Mouse (Mus musculus) midbrain, embryonic 13.5 days (tissue): Measurements from ENCODE around the gene Cbx7. TPM values are rescaled to one million over a fixed set of nuclear protein-coding genes. Genes with fewer than 3 reads are reported as not detected.
"Not testable (repeated sequence)": the region's sequence is repeated elsewhere in the genome, so short reads cannot be mapped to it uniquely, and the experiment has no call there.

ENCODE experiments used
- ATAC-seq: fragments of 200-750 bp; cut with Nextera tagmentation; 2 replicates; pipeline ENCODE4 v1.8.0; 2017; ENCODE audit warnings: mild to moderate bottlenecking, moderate TSS enrichment, moderate library complexity
- H3K27ac ChIP-seq: fragments of 300-500 bp; sonication (generic); 2 replicates; pipeline ENCODE4 v1.5.1; 2015; ENCODE audit warnings: inconsistent platforms, mild to moderate bottlenecking, moderate library complexity
- H3K27me3 ChIP-seq: fragments of 300-500 bp; sonication (generic); 2 replicates; pipeline ENCODE4 v1.6.1; 2015; ENCODE audit warnings: mild to moderate bottlenecking, inconsistent platforms
- H3K36me3 ChIP-seq: fragments of 300-500 bp; sonication (generic); 2 replicates; pipeline ENCODE4 v1.6.1; 2015; ENCODE audit warnings: mild to moderate bottlenecking, inconsistent platforms
- H3K4me1 ChIP-seq: fragments of 300-500 bp; sonication (generic); replicated peaks from 2 replicates; pipeline ENCODE4 v1.6.1; 2015; ENCODE audit warnings: inconsistent platforms
- H3K4me2 ChIP-seq: fragments of 300-500 bp; sonication (generic); replicated peaks from 2 replicates; pipeline ENCODE4 v1.6.1; 2015; ENCODE audit warnings: moderate library complexity, mild to moderate bottlenecking, inconsistent platforms
- H3K4me3 ChIP-seq: fragments of 300-500 bp; sonication (generic); replicated peaks from 2 replicates; pipeline ENCODE4 v1.5.1; 2015; ENCODE audit warnings: mild to moderate bottlenecking, inconsistent platforms
- H3K9ac ChIP-seq: fragments of 300-500 bp; sonication (generic); replicated peaks from 2 replicates; pipeline ENCODE4 v1.6.1; 2015; ENCODE audit warnings: mild to moderate bottlenecking, inconsistent platforms
- H3K9me3 ChIP-seq: fragments of 300-500 bp; sonication (generic); 2 replicates; pipeline ENCODE4 v1.6.1; 2016; ENCODE audit warnings: mild to moderate bottlenecking, inconsistent platforms
- WGBS: fragments of 180-500 bp; shearing (Covaris S2); methylation state at CpG from one replicate; pipeline ENCODE4 v1.1.7; 2015; 5-methylcytosine and 5-hydroxymethylcytosine counted together
- polyA plus RNA-seq: library from polyadenylated mRNA; unstranded; fragments of >200 nt; fragmentation: Nextera tagmentation; extraction: Ambion mirVana; gene quantifications from 2 replicates; pipeline ENCODE4 v1.2.1, GENCODE M21; 2015

The Cbx7 gene
- polyA plus RNA-seq, 1 experiment from 2014 or later = 4.3 TPM

DNA sequence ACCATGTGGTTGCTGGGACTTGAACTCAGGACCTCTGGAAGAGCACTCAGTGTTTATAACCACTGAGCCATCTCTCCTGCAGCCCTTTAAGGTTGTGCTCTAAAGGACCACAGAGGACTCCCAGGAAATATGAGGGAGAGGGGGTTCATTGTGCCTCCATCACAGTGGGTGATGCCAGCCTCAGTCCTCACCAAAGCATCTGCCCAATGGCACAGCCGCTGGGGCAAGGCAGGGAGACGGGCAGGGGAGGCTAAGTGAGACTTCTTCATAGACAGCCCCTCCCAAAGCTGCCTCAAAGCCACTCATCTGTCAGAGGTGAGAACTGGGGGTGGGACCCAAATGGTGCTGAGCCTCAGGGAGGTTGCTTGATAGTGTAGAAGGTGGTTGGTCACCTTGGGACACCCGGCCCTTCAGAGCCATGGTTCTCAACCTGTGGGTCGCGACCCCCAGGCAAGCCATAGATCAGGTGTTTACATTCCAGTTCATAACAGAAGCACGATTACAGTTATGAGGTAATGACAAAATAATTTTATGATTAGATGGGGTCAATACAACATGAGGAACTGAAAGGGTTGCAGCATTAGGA lies 57.1 kb downstream of the Cbx7 start:
- Histone ChIP-seq H3K27me3 (no peaks in the 10 kb centered on the region), H3K4me2 (no peak overlapping the region), H3K27ac (no peak overlapping the region), H3K36me3 (peaks cover 20% of the 10 kb centered on the region), H3K4me1 (no peaks in the 10 kb centered on the region), H3K4me3 (no peak overlapping the region), H3K9ac (no peak overlapping the region), H3K9me3 (no peaks in the 10 kb centered on the region)
- 96% methylated on average over 6 of the region's 6 CpGs for WGBS
- ATAC-seq = no peak

DNA sequence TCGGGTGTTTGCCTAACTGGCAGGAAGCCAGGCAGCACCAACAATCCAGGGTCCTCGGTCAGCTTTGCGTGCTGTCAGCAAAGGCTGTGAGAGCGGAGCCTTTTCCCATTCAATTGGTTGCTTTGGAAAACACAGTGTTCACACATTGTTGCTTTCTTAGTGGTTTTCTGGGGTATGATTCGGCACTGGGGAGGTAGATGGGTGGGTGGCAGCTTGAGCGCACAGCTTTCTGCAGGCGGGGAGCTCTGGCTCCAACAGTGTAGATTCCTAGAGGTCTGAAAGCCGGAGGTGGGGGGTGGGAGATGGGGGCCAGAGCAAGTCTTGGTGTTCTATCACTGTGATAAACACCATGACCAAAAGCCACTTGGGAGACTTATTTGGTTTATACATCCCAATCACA lies 59.6 kb downstream of the Cbx7 start:
- no peak overlapping the region for H3K9ac ChIP-seq
- H3K27ac ChIP-seq = no peak overlapping the region
- WGBS = 82% methylated on average over 8 of the region's 8 CpGs
- no peak for ATAC-seq
- H3K4me3 ChIP-seq = no peak overlapping the region
- 0 out of 2 replicates have a peak, but pooled peaks cover 2% of the 10 kb centered on the region for H3K27me3 ChIP-seq
- no peak overlapping the region for H3K4me2 ChIP-seq
- H3K4me1 ChIP-seq = no peaks in the 10 kb centered on the region
- H3K36me3 ChIP-seq = no peaks in the 10 kb centered on the region
- no peaks in the 10 kb centered on the region for H3K9me3 ChIP-seq

DNA sequence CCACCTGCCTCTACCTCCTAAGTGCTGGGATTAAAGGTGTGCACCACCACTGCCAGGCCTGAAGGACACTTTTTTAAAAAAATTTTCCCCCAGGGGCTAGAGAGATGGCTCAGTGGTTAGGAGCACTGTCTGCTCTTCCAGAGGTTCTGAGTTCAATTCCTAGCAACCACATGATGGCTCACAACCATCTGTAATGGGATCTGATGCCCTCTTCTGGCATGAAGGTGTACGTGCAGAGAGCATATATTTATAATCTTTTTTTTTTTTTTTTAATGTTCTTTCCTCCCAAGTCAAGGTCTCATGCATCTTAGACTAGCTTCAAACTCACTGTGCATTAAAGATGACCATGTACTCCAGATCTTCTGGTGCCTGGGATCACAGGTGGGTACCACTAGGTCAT lies 60.1 kb downstream of the Cbx7 start:
- not testable (repeated sequence) for H3K9me3 ChIP-seq, H3K4me2 ChIP-seq, H3K27ac ChIP-seq, H3K4me1 ChIP-seq, H3K9ac ChIP-seq, ATAC-seq, H3K4me3 ChIP-seq, H3K36me3 ChIP-seq, H3K27me3 ChIP-seq
- WGBS = 85% methylated on average over 1 of the region's 1 CpGs

DNA sequence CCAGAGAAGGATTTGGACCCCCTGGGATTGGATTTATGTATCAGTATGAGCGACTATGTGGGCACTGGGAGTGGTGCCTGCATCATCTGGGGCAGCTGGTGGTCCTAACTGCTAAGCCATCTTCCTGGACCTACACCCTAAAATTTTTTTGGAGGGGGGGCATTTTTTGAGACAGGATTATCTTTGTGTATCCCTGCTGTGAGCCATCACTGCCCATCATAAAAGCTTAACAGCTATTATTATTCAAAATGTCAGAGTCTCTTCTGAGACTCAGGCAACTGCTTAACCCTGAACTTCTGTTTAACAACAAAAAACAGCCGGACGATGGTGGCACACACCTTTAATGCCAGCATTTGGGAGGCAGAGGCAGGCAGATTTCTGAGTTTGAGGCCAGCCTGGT lies 61.9 kb downstream of the Cbx7 start:
- not testable (repeated sequence) for H3K9ac ChIP-seq, H3K27ac ChIP-seq, H3K4me2 ChIP-seq, H3K4me1 ChIP-seq, H3K27me3 ChIP-seq, H3K4me3 ChIP-seq, ATAC-seq, H3K36me3 ChIP-seq, H3K9me3 ChIP-seq
- 89% methylated on average over 3 of the region's 3 CpGs for WGBS

DNA sequence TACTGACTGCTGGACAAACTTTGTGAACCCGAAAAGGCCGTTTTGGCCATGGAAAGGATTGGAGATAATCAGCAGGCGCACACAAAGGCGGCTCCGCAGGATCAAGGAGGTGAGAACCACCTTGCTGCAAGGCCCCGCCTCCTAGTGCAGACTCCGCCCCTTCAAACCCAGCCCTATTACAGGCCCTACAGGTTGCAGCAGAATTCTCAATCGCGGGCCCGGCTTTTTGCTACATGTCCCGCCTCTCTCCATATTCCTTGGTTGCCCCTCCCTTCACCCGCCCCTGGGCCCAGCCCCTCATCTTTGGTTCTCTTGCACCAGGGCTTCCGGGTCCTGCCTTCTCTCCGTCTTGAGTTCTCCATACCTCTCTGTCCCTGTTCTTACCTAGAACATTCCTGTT lies 64.1 kb downstream of the Cbx7 start:
- no peak for ATAC-seq
- H3K36me3 ChIP-seq = no peaks in the 10 kb centered on the region
- H3K27ac ChIP-seq = no peak overlapping the region
- H3K27me3 ChIP-seq = 0 out of 2 replicates have a peak, but pooled peaks cover 3% of the 10 kb centered on the region
- no peaks in the 10 kb centered on the region for H3K9me3 ChIP-seq
- WGBS = 50% methylated on average over 14 of the region's 14 CpGs
- H3K4me2 ChIP-seq = no peak overlapping the region
- no peaks in the 10 kb centered on the region for H3K4me1 ChIP-seq
- no peak overlapping the region for H3K9ac ChIP-seq
- no peak overlapping the region for H3K4me3 ChIP-seq

DNA sequence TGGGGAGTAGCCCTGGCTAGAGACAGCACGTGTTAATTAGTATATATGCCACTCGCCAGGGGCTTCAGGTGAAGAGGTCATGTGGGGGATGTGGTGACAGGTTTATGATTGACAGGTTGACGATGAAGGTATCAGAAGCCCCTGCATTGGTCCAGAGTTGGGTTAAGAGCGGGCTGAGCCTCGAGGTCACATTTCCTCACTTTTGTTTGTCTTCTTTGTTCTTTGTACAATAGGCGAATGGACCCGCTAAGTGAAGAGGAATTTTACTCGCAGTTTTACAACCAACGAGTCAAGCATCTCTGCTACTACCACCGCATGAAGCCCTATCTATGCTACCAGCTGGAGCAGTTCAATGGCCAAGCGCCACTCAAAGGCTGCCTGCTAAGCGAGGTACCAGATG lies 65.7 kb downstream of the Cbx7 start:
- no peak for ATAC-seq
- 63% methylated on average over 12 of the region's 12 CpGs for WGBS
- H3K4me3 ChIP-seq = no peak overlapping the region

DNA sequence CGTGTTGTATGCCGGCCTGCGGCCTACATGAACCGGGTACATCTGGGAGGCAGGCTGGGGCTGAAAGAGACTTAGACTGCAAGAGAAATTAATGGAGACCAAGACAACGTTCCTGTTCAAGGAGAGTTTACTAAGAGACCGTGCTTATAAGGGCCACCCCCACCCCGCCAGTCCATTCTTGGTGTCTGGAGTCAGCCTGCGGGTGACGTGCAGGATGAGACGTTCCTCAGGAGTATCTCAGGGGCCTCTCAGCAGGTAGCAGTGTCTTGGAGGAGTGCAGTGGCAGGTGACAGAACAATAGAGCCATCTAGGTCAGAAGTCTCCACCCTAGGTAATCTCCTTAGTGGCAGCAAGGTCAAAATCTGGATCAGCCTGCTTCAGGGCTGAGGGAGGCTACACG lies 66.2 kb downstream of the Cbx7 start:
- H3K27ac ChIP-seq, H3K4me2 ChIP-seq, H3K4me3 ChIP-seq, H3K4me1 ChIP-seq, ATAC-seq, H3K9me3 ChIP-seq, H3K27me3 ChIP-seq, H3K36me3 ChIP-seq, H3K9ac ChIP-seq: not testable (repeated sequence)
- WGBS = 82% methylated on average over 11 of the region's 11 CpGs

More for the DNA sequence above, 65.7 kb downstream of the Cbx7 start:
- Histone ChIP-seq H3K27me3 (0 out of 2 replicates have a peak, but pooled peaks cover 3% of the 10 kb centered on the region), H3K36me3 (no peaks in the 10 kb centered on the region), H3K9ac (no peak overlapping the region), H3K4me2 (no peak overlapping the region), H3K27ac (no peak overlapping the region), H3K9me3 (no peaks in the 10 kb centered on the region), H3K4me1 (no peaks in the 10 kb centered on the region)

DNA sequence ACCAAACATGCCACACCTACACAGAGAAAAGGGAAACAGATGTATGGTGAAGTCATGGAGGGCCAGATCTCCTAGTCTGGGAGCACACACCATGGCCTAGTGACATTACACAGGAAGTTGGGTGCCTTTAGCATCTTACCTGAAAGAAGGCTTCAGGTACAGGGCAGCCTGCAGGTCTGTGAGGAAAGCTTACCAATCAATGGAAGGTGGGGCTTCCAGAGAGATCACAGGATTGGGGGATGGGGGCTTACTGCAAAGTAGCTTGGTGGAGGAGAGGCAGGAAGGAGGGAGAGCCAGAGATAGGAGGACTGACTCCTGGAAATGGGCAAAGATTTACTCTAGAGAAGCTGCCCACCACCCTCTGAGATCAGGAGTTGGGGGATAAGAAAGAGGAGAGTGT lies 67.0 kb downstream of the Cbx7 start:
- no peak for ATAC-seq
- Histone ChIP-seq H3K9me3 (no peaks in the 10 kb centered on the region), H3K4me2 (no peak overlapping the region), H3K9ac (no peak overlapping the region), H3K27me3 (0 out of 2 replicates have a peak, but pooled peaks cover 3% of the 10 kb centered on the region), H3K4me3 (no peak overlapping the region), H3K27ac (no peak overlapping the region), H3K36me3 (no peaks in the 10 kb centered on the region), H3K4me1 (no peaks in the 10 kb centered on the region)

DNA sequence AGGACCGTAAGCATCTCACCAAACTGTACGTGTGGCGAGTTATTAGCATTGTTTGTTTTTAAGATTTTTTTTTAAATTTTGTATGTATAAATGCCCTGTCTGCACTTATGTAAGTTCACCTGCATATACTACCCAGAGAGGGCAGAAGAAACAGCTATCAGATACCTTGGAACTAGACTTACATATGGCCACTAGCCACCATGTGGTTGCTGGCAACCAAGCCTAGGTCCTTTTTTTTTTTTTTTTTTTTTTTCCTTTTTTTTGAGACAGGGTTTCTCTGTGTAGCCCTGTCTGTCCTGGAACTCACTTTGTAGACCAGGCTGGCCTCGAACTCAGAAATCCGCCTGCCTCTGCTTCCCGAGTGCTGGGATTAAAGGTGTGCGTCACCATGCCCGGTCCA lies 67.8 kb downstream of the Cbx7 start:
- WGBS = 95% methylated on average over 8 of the region's 8 CpGs

DNA sequence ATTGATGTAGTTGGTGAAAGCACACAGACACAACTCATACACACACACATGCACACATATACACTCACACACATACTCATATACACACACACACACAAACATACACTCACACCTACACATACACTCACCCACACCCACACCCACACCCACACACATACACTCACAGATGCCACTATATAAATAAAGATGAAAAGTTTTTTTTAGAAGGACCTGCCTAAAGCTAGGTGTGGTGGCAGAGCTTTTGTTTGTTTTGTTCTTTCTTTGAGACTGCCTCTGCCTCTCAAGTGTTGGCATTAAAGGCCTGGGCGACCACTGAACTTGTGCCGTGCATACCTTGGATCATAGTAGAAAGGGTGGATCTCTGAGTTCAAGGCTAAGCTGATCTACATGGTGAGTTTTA lies 69.5 kb downstream of the Cbx7 start:
- 84% methylated on average over 2 of the region's 2 CpGs for WGBS

More for the DNA sequence above, 67.8 kb downstream of the Cbx7 start:
- not testable (repeated sequence) for H3K9me3 ChIP-seq, H3K4me1 ChIP-seq, H3K27me3 ChIP-seq, H3K4me3 ChIP-seq, H3K9ac ChIP-seq, H3K4me2 ChIP-seq, H3K27ac ChIP-seq, H3K36me3 ChIP-seq, ATAC-seq

DNA sequence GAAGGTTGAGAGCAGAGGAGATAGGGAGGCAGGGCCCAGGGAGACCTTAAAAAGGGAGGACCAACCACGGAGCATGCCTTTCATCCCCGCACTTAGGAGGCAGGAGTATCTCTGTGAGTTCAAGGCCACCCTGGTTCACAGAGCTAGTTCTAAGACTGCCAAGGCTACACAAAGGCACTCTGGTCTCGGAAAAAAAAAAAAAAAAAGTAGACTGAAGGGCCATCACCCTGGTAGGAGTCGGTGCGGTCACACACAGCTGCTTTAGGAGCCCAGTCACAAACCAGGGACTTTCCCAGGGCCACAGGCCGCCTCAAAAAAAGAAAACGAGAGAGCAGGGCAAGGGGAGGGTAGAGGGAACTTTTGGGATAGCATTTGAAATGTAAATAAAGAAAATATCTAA lies 70.2 kb downstream of the Cbx7 start:
- H3K9ac ChIP-seq = no peak overlapping the region
- H3K27ac ChIP-seq = no peak overlapping the region
- H3K36me3 ChIP-seq = no peaks in the 10 kb centered on the region
- no peaks in the 10 kb centered on the region for H3K4me1 ChIP-seq
- no peak for ATAC-seq
- 70% methylated on average over 7 of the region's 7 CpGs for WGBS
- no peak overlapping the region for H3K4me2 ChIP-seq
- H3K27me3 ChIP-seq = no peaks in the 10 kb centered on the region
- no peaks in the 10 kb centered on the region for H3K9me3 ChIP-seq
- H3K4me3 ChIP-seq = no peak overlapping the region

More for the DNA sequence above, 69.5 kb downstream of the Cbx7 start:
- Histone ChIP-seq H3K4me1 (no peaks in the 10 kb centered on the region), H3K36me3 (no peaks in the 10 kb centered on the region), H3K9ac (no peak overlapping the region), H3K4me2 (no peak overlapping the region), H3K27me3 (0 out of 2 replicates have a peak, but pooled peaks cover 2% of the 10 kb centered on the region), H3K4me3 (no peak overlapping the region), H3K9me3 (no peaks in the 10 kb centered on the region), H3K27ac (no peak overlapping the region)
- no peak for ATAC-seq

DNA sequence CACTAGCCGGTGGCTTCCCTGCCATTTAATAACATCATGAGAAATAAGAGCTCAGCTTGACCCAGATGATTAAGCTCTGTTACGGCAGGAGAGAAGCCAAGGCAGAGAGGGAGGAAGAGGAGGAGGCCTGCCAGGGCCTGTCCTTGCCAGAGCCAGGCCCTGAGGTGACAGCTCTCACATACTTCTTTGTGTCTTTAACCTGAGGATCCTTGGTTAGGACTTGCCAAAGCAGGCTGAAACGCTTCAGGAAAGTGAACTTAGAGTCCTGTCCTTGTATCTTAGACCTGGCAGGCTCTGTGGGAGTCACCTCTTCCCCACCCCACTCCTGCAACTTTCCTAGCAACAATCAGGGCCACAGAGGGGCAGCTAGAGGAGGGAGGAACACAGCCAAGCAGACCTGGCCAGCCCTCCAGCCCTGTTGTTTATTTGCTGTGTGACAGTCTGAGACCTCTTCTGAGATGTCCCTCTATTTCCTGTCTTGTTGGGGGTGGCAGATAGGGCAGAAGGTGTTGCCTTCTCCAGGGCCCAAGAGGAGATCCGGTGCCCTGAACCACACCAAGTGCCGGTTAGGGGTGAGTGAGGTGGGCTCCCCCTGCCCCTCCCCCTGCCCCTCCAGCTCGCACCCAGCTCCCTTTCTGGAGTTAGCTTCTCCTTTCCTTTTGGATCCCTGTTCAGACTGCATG lies 71.0 kb downstream of the Cbx7 start:
- 95% methylated on average over 6 of the region's 6 CpGs for WGBS
- ATAC-seq = no peak
- no peak overlapping the region for H3K4me3 ChIP-seq
- H3K36me3 ChIP-seq = no peaks in the 10 kb centered on the region
- no peaks in the 10 kb centered on the region for H3K4me1 ChIP-seq
- H3K27ac ChIP-seq = no peak overlapping the region
- H3K9ac ChIP-seq = no peak overlapping the region
- no peaks in the 10 kb centered on the region for H3K9me3 ChIP-seq
- no peaks in the 10 kb centered on the region for H3K27me3 ChIP-seq
- no peak overlapping the region for H3K4me2 ChIP-seq

DNA sequence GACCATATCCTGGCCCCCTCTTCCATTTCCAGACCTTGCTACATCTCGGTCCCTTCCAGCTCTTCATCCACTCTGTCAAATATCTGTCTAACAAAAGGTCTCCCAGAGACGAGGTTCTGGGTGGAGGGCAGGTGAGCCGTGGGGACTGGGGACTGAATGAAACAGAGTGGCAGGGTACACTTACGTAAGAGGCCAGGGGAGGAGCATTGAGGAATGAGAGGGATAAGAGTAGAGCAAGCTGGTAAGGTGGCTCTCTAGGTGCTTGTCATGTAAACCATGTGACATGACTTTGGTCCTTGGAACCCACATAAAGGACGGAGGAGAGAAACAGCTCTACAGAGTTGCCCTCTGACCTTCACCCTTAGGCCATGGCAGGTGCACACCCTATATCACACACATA lies 71.9 kb downstream of the Cbx7 start:
- H3K4me2 ChIP-seq = no peak overlapping the region
- H3K9me3 ChIP-seq = no peaks in the 10 kb centered on the region
- WGBS = 89% methylated on average over 5 of the region's 5 CpGs
- no peaks in the 10 kb centered on the region for H3K4me1 ChIP-seq
- H3K4me3 ChIP-seq = no peak overlapping the region
- H3K9ac ChIP-seq = no peak overlapping the region
- ATAC-seq = no peak
- H3K27me3 ChIP-seq = no peaks in the 10 kb centered on the region
- H3K27ac ChIP-seq = no peak overlapping the region
- H3K36me3 ChIP-seq = no peaks in the 10 kb centered on the region
